In the genomic region with DNA sequence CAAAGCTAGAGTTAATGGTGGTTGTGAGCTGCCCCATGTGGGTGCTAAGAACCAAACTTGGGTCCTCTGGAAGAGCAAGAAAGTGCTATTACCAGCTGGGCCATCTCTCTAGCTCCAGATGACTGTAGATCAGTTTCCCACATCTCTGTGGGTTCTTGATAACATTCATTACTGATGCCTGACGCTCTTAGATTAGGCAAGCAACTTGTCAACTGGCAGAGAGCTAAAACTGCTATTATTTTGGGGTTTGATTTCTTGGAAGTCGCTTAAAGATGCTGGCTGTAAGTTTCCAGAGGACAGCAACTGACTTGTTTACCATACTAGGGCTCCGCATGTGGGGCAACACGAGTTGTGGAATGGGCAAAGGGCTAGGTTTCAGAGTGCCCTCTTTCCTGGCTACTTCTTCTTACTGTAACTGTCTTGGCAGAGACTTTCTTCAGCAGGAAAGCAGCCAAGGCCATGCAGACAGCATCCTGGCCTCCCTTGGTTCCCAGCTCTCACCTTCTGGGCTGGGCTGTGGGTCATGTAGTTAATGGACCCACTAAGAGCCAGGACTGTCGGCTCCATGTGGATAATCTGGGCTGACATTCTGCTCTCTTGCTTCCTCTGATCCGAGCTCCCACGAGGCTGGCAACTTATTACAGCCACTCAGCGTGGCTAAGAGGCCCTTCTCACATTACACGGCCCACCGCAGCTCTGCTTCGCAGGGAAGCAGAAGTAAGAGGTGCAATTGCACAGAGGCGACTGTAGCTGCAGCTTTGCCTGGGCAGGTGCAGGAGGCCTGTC, we compare ENCODE assay signal across 9 mouse cellular contexts.
DNase-seq lines count a peak whose midpoint lies in the region; ATAC-seq and TF ChIP-seq lines count a peak whose summit lies in the region.
"Had no signal": no experiment of that assay in that cellular context is flagged by ENCODE, and none has a peak within 500 bp of the region (broad histone marks: within the 10 kb centered on the region; RNA-seq: fewer than 3 reads in every experiment).

No protein-coding gene starts in this region.

- H3K27me3 ChIP-seq in heart, embryonic 15.5 days, result no peaks in the 10 kb centered on the region
- no peaks in the 10 kb centered on the region for H3K27me3 ChIP-seq in cerebellum, adult 2 months (ENCODE audit: control insufficient read depth, insufficient read depth, low read length)

- H3K27ac ChIP-seq in heart, embryonic 15.5 days, result peak overlapping the region; percentile 48
- 0 out of 2 replicates have a peak overlapping the region, but pooled peaks have one; percentile 36 for H3K27ac ChIP-seq in cerebellum, adult 2 months (ENCODE audit: insufficient read depth, low read length)
- H3K27ac ChIP-seq: macrophage had no signal

- no peaks in the 10 kb centered on the region for H3K36me3 ChIP-seq in heart, embryonic 15.5 days

- peaks cover 28% of the 10 kb centered on the region for H3K4me1 ChIP-seq in heart, embryonic 15.5 days (replicated peaks)
- H3K4me1 ChIP-seq in cerebellum, adult 2 months (ENCODE audit: control insufficient read depth, insufficient read depth, low read length), result peaks cover 22% of the 10 kb centered on the region

- no peak for TF ChIP-seq POLR2A in cerebellum, adult 2 months (IDR thresholded peaks at IDR 0.05; ENCODE audit: borderline replicate concordance, insufficient read depth, low read length)

- WGBS in heart, embryonic 15.5 days, result 27% methylated on average over 12 of the region's 12 CpGs
- WGBS in cerebellum, adult 2 months, result 24% methylated on average over 12 of the region's 12 CpGs

- no peak for DNase-seq in heart, postnatal 4 days
- DNase-seq in cerebellum, adult 2 months, result peak; percentile 72 to 82
- DNase-seq in forelimb bud, embryonic 11.5 days (ENCODE audit: low read depth, low spot score), result peak; percentile 70
- DNase-seq in MN1 (ENCODE audit: low spot score), result no peak
- no peak for DNase-seq in spleen, postnatal 10 days (ENCODE audit: low spot score in 2 of 2)

- H3K4me3 ChIP-seq in heart, embryonic 15.5 days, result no peak overlapping the region
- no peak overlapping the region for H3K4me3 ChIP-seq in cerebellum, adult 2 months (replicated peaks; ENCODE audit: insufficient read depth, low read depth, low read length)

- H3K9ac ChIP-seq in heart, embryonic 15.5 days, result no peak overlapping the region

- TF ChIP-seq CTCF in cerebellum, adult 2 months (IDR thresholded peaks at IDR 0.05; ENCODE audit: borderline replicate concordance, insufficient read depth, low read depth, low read length), result no peak

- no peak for ATAC-seq in heart, embryonic 15.5 days (replicated peaks; ENCODE audit: insufficient number of reproducible peaks, insufficient read depth, low FRiP score, low read depth)
- peak; percentile 73 for ATAC-seq in megakaryocyte, adult 5-6 weeks (ENCODE audit: poor library complexity, severe bottlenecking)
- ATAC-seq in monocyte, adult 5-6 weeks (replicated peaks; ENCODE audit: insufficient number of reproducible peaks, low FRiP score, low TSS enrichment, poor library complexity, severe bottlenecking), result no peak

- no peaks in the 10 kb centered on the region for H3K9me3 ChIP-seq in heart, embryonic 15.5 days (replicated peaks)

- H3K4me2 ChIP-seq in heart, embryonic 15.5 days, result no peak overlapping the region

Comparison
In these comparisons a context has a peak if more than half of its experiments do, and no peak if none do; other contexts are left out.
1. DNase-seq: peak in cerebellum, adult 2 months (2 of 2) and forelimb bud, embryonic 11.5 days (single experiment); none in heart, postnatal 4 days (single experiment), MN1 (single experiment) and spleen, postnatal 10 days (0 of 2).